Mouse (Mus musculus): Measurements from ENCODE around the gene Sparc. TPM values are rescaled to one million over a fixed set of nuclear protein-coding genes. Genes with fewer than 3 reads are reported as not detected.

The Sparc gene
- total RNA-seq (2021): 100 to 1,000 TPM; 360 to 421 TPM

DNA sequence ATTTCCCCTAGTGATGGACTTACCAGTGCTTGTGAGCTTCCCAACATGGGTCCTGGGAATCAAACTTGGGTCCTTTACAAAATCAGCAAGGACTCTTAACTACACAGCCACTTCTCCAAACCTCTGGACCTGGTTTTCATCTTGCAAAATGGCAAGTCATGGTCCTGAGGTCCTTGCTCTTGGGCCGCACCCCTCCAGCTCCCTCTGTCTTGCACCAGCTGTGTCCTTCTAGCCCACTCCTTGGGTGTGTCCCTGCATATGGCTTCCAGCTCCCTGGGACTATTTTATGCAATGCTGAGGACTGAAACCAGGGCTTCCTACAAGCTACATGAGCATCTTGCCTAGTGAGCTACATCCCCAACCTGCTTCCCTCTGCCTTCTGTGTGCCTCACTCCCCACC, at the start of gene Sparc:
Gene Sparc (minus strand): TSS at position 206 of the 400 bp plus-strand sequence.
- no peak for DNase-seq (ENCODE audit: extremely low spot score in 1 of 2, low spot score in 1 of 2)

- no peak for DNase-seq (ENCODE audit: extremely low spot score in 1 of 2, low spot score in 1 of 2)
Observed at GRCm38 (mm10) chr11:55471467-55471866, 48.5 kb upstream of the Sparc start.

GRCm38 (mm10) chr11:55470761-55471160, 47.8 kb upstream of the Sparc start:
- no peak for DNase-seq (ENCODE audit: extremely low spot score in 1 of 2, low spot score in 1 of 2)

- peak in 1 of 2 experiments; percentile 6 for DNase-seq (ENCODE audit: extremely low spot score in 1 of 2, low spot score in 1 of 2)
Observed at GRCm38 (mm10) chr11:55469923-55470691, 47.1 kb upstream of the Sparc start.

- DNase-seq (ENCODE audit: extremely low spot score in 1 of 2, low spot score in 1 of 2): peak; percentile 93 to 96
Observed at GRCm38 (mm10) chr11:55469048-55469843, 46.3 kb upstream of the Sparc start, which contains the start of gene G3bp1. G3bp1 (plus strand) TSS chr11:55469685.

- peak in 1 of 2 experiments; percentile 26 for DNase-seq (ENCODE audit: extremely low spot score in 1 of 2, low spot score in 1 of 2)
Observed at GRCm38 (mm10) chr11:55468611-55469047, 45.6 kb upstream of the Sparc start.

- no peak for DNase-seq (ENCODE audit: extremely low spot score in 1 of 2, low spot score in 1 of 2)
Observed at GRCm38 (mm10) chr11:55468012-55468411, 45.0 kb upstream of the Sparc start.

- DNase-seq (ENCODE audit: extremely low spot score in 1 of 2, low spot score in 1 of 2): no peak
Observed at GRCm38 (mm10) chr11:55465177-55465576, 42.2 kb upstream of the Sparc start.

DNA sequence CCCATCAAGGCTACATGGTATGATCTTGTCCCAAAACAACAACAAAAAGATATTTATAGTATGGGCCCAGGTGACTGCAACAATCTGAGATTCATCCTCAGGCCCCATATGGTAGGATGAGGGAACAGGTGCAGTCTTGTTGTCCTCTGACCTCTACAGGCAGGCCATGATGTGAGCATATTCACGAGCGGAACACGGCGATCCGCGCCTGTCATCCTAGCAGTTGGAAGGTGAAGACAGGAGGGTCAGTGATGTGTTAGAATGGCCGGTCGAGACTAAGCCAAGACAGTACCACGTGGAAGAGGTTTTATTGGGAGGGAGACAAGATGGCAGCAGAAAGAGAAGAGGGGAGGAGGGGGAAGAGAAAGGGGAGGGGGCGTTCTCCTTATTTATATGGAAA, 41.7 kb upstream of the Sparc start:
- no peak for DNase-seq (ENCODE audit: extremely low spot score in 1 of 2, low spot score in 1 of 2)

DNA sequence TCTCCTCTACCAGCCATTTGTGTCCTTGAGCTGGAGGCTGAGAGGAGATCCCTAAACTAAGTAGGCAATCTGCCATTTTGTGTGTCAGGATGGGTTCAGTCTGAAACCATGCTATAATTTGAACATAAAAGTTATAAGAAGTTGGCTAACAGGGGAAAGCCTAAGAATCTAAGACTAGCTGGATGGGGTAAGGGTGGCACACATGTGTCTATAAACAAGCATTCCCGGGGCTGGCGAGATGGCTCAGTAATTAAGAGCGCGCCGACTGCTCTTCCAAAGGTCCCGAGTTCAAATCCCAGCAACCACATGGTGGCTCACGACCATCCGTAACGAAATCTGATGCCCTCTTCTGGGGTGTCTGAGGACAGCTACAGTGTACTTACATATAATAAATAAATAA, 39.2 kb upstream of the Sparc start:
- no peak for DNase-seq (ENCODE audit: extremely low spot score in 1 of 2, low spot score in 1 of 2)

DNA sequence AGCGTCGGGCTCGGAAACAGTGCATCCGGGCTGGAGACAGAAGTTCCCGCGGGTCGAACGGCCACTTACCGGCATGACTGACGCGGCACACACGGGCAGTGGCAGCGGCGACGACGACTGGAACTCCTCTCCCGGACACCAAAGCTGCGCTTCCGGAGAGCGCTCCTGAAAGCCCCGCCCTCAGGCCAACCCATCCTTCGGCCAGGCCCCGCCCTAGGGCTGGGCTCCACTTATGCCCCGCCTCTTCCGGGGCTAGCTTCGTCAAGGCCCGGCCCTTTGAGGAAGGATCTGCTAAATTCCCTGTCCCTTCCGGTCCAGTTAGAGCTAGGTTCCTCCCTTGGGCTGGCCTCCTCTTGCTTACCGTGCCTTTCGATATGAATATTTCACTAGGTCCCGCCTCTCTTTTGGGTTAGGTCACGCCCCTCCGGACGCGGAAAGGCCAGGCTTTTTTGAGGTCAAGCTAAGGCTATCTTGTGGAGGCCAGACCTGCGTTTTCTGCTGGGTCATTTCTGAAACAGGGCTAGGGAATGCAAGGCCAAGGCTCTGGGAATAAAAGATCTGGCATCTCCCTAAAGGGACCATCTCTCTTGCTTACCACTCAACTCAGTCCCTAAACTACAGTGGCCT, 38.1 kb upstream of the Sparc start, which contains the start of gene Atox1:
Gene Atox1 (minus strand): TSS at position 221 of the 627 bp plus-strand sequence.
- DNase-seq (ENCODE audit: extremely low spot score in 1 of 2, low spot score in 1 of 2): peak; percentile 75 to 79

- DNase-seq (ENCODE audit: extremely low spot score in 1 of 2, low spot score in 1 of 2): no peak
Observed at GRCm38 (mm10) chr11:55460559-55461018, 37.6 kb upstream of the Sparc start.

GRCm38 (mm10) chr11:55459850-55460558, 37.0 kb upstream of the Sparc start:
- DNase-seq (ENCODE audit: extremely low spot score in 1 of 2, low spot score in 1 of 2): no peak

DNA sequence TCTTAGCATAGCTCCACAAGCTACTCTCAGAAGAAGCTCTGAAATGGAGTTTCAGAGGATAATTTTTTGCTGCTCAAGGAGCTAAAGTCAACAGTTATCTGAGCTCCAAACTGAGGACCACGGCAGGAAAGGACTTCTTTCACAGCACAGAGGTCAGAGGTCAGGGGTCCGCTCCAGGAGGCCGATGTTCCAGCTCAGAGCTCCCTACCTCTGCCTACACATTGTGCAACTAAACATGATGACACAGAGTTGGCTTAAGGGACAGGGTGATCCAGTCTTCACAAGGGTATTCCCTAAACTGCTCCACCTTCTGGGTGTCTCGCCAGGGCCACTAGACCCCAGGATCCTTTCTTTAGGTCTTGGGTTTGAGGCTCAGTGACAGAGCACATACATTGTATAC, 35.5 kb upstream of the Sparc start:
- no peak for DNase-seq (ENCODE audit: extremely low spot score in 1 of 2, low spot score in 1 of 2)

DNA sequence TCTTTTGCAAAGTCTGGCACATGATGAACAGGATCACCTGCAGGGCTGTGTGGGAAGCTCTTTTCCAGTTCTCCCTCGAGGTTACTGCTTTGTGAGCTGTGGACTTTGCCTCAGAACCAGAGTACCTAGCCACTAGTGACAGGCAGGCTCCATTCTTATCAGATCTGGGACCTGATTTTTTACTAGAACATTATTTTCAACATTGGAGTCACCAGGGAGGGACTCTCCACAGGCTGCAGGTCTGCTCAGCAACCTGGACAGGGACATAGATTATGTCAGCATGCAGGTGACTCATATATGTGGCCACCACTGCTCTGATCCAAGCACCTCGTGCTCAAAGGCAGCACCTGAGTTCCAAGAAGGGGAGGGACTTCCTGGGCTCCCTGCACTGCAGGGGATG, 32.2 kb upstream of the Sparc start:
- DNase-seq (ENCODE audit: extremely low spot score in 1 of 2, low spot score in 1 of 2): no peak

- DNase-seq (ENCODE audit: extremely low spot score in 1 of 2, low spot score in 1 of 2): no peak
Observed at GRCm38 (mm10) chr11:55453640-55454039, 30.7 kb upstream of the Sparc start.

DNA sequence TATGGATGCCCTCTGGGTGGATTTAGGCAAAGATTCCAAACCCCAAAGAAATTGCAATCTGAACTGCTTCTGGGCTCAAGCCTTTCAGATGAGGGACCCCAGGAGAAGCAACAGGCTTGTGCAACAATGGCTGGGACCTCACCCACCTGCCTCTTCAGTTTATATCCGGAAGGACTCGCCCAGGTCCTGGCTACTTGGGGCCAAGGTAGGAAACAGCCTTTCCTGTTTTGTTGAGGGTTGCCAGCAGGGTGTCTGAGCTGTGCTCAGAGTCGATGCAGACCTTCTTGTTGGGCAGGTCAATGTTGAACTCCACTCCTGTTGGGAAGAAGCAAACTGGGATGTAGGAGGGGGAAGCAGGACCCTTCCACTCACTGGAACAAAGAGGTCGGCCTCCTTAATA, 27.3 kb upstream of the Sparc start:
- no peak for DNase-seq (ENCODE audit: extremely low spot score in 1 of 2, low spot score in 1 of 2)

DNA sequence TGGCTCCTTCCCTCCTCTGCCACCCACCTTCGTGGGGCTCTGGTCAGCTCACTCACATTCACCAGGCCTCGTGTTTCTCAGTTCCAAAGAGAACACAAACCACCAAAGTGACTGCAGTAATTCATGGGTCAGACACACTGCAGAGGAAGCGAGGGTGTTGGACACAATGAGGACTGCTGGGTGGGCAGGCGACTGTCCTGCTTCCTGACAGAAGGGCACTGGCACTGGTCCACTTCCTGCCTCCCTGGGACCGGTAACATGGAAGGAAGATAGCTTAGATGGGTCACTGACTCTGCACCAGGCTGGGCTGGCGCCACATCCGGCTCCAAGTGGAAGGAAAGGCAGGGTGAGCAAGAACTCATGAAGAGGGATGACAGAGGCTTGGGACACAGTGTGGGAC, 26.5 kb upstream of the Sparc start:
- no peak for DNase-seq (ENCODE audit: extremely low spot score in 1 of 2, low spot score in 1 of 2)

DNA sequence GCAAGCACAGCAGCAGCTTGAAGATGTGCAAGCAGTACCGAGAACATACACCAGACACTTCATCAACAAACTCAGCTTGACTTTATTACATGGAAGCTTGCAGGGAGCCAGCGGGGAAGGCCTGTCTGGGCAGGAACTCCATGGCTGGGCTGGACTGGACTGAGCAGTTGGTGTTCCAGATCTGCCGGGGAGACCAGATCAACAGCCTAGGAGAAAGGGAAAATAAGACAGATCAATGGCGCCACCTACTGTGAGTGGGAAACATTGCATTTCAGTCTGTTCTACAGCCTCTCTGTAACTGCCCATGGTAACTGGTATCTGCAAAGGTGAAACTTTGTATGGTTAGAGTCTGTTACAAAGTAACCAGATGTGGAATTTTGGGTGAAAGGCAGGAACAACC, 23.6 kb upstream of the Sparc start:
- DNase-seq (ENCODE audit: extremely low spot score in 1 of 2, low spot score in 1 of 2): peak; percentile 65 to 87

DNA sequence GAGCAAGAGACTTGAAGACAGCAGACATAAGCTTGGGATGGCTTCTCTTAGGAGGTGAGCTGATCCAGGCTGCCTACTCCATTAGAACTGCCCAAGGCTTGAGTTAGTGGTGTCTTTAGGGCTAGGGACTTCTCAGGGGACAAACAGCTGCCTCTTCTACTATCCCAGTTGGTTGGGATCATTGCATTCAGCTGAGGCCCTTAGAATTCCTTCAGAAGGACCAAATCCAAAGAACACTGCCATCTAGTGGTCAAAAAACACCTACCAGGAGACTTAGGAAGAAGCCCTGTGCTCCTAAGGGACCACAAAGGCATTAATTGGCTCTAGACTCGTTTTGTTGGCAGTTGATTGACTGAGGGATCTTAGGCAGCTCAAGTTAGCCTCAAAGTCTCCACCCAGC, 21.8 kb upstream of the Sparc start:
- DNase-seq (ENCODE audit: extremely low spot score in 1 of 2, low spot score in 1 of 2): peak in 1 of 2 experiments; percentile 30
